Mouse (Mus musculus) CH12.LX (cell line): Measurements from ENCODE around the gene Zfp36l1. TPM values are rescaled to one million over a fixed set of nuclear protein-coding genes. Genes with fewer than 3 reads are reported as not detected.

Experiments used
- DNase-seq: peaks from one replicate; pipeline ENCODE4 v3.0.0-alpha.2; 2013; ENCODE audit errors: extremely low read depth
- H3K27ac ChIP-seq: 2 replicates; pipeline ENCODE4 v1.5.1; 2012; ENCODE audit warnings: low read depth, mild to moderate bottlenecking, control low read depth, moderate library complexity; ENCODE audit not compliant: insufficient read depth
- H3K27me3 ChIP-seq: replicated peaks from 2 replicates; pipeline ENCODE3; 2012; ENCODE audit warnings: inconsistent platforms
- H3K36me3 ChIP-seq, 2 experiments: replicated peaks in 1 of 2; 2 replicates each; pipeline versions ENCODE3 to v1.6.1; 2012; ENCODE audit warnings: inconsistent platforms in 1 of 2, low read length in 1 of 2, mild to moderate bottlenecking in 1 of 2, mixed read lengths in 1 of 2, moderate library complexity in 1 of 2; ENCODE audit not compliant: control insufficient read depth in 1 of 2, insufficient read depth in 1 of 2
- H3K4me1 ChIP-seq, 2 experiments: 2 replicates each; pipeline ENCODE4 v1.6.1; 2012; ENCODE audit warnings: inconsistent platforms in 1 of 2, moderate library complexity in 1 of 2; ENCODE audit not compliant: insufficient read depth in 2 of 2, control insufficient read depth in 1 of 2
- H3K4me2 ChIP-seq: 2 replicates; pipeline ENCODE4 v1.6.1; 2012; ENCODE audit warnings: low read depth, mild to moderate bottlenecking, control low read depth; ENCODE audit not compliant: poor library complexity, insufficient read depth, severe bottlenecking
- H3K4me3 ChIP-seq, 3 experiments: fragments of 150-350 bp in 1 of 3; sonication (generic) in 1 of 3; replicated peaks in 1 of 3; 2 replicates each; pipeline versions ENCODE3 to v1.5.1; 2011 to 2012; ENCODE audit warnings: low read depth in 2 of 3, low read length in 2 of 3, mild to moderate bottlenecking in 2 of 3, moderate library complexity in 2 of 3, control low read depth in 1 of 3, improper control_type of control experiment in 1 of 3, inconsistent platforms in 1 of 3, mixed read lengths in 1 of 3; ENCODE audit not compliant: poor library complexity in 1 of 3
- H3K79me2 ChIP-seq: replicated peaks from 2 replicates; pipeline ENCODE4 v1.6.1; 2012; ENCODE audit warnings: mild to moderate bottlenecking, moderate library complexity; ENCODE audit not compliant: control insufficient read depth, poor library complexity, insufficient read depth, severe bottlenecking; ENCODE audit errors: extremely low read depth
- H3K9ac ChIP-seq: 2 replicates; pipeline ENCODE4 v1.6.1; 2012; ENCODE audit warnings: low read depth, mild to moderate bottlenecking, control low read depth, moderate library complexity; ENCODE audit not compliant: insufficient read depth
- H3K9me3 ChIP-seq: replicated peaks from 2 replicates; pipeline ENCODE3; 2012; ENCODE audit warnings: low read length, inconsistent platforms, mixed read lengths
- ELF1 ChIP-seq: IDR thresholded peaks from 2 replicates; pipeline ENCODE4 v1.6.1; 2014; ENCODE audit warnings: low read depth, mild to moderate bottlenecking, inconsistent platforms, low read length, improper control_type of control experiment
- EP300 ChIP-seq: IDR thresholded peaks from 2 replicates; pipeline ENCODE4 v1.6.1; 2011; ENCODE audit warnings: low read length, improper control_type of control experiment
- HCFC1 ChIP-seq: IDR thresholded peaks from 2 replicates; pipeline ENCODE4 v1.6.1; 2012; ENCODE audit warnings: low read depth, mild to moderate bottlenecking, inconsistent platforms, low read length, improper control_type of control experiment
- IRF4 ChIP-seq: IDR thresholded peaks from 2 replicates; pipeline ENCODE4 v1.6.1; 2014; ENCODE audit warnings: low read depth, mild to moderate bottlenecking, inconsistent platforms, low read length, improper control_type of control experiment
- JUN ChIP-seq: IDR thresholded peaks from 2 replicates; pipeline ENCODE4 v1.6.1; 2011; ENCODE audit warnings: low read depth, mild to moderate bottlenecking, low read length, improper control_type of control experiment, moderate library complexity; ENCODE audit not compliant: insufficient read depth
- KAT2A ChIP-seq: IDR thresholded peaks from 2 replicates; pipeline ENCODE4 v1.6.1; 2012; ENCODE audit warnings: low read length, improper control_type of control experiment, inconsistent platforms; ENCODE audit not compliant: insufficient replicate concordance
- MAFK ChIP-seq: IDR thresholded peaks from 2 replicates; pipeline ENCODE4 v1.6.1; 2011; ENCODE audit warnings: low read length, improper control_type of control experiment; ENCODE audit not compliant: insufficient replicate concordance
- MEF2A ChIP-seq: IDR thresholded peaks from 2 replicates; pipeline ENCODE4 v1.6.1; 2014; ENCODE audit warnings: low read depth, mild to moderate bottlenecking, inconsistent platforms, low read length, improper control_type of control experiment, borderline replicate concordance
- MYC ChIP-seq: IDR thresholded peaks from 2 replicates; pipeline ENCODE4 v1.6.1; 2011; ENCODE audit warnings: low read depth, mild to moderate bottlenecking, improper control_type of control experiment, low read length
- PAX5 ChIP-seq: IDR thresholded peaks from 2 replicates; pipeline ENCODE4 v1.6.1; 2012; ENCODE audit warnings: low read length, inconsistent platforms, mixed read lengths
- RCOR1 ChIP-seq: conservative IDR thresholded peaks from 2 replicates; pipeline ENCODE4 v1.6.1; 2012; ENCODE audit warnings: low read depth, mild to moderate bottlenecking, inconsistent platforms, low read length, improper control_type of control experiment
- TBP ChIP-seq: conservative IDR thresholded peaks from 2 replicates; pipeline ENCODE4 v1.6.1; 2011; ENCODE audit warnings: low read depth, low read length, improper control_type of control experiment
- UBTF ChIP-seq: IDR thresholded peaks from 2 replicates; pipeline ENCODE4 v1.6.1; 2012; ENCODE audit warnings: low read depth, mild to moderate bottlenecking, inconsistent platforms, low read length, improper control_type of control experiment, moderate library complexity
- USF2 ChIP-seq: conservative IDR thresholded peaks from 2 replicates; pipeline ENCODE4 v1.6.1; 2011; ENCODE audit warnings: low read depth, low read length, improper control_type of control experiment
- ZKSCAN1 ChIP-seq: IDR thresholded peaks from 2 replicates; pipeline ENCODE4 v1.6.1; 2012; ENCODE audit warnings: low read depth, inconsistent platforms, low read length, improper control_type of control experiment, borderline replicate concordance
- ZNF384 ChIP-seq: IDR thresholded peaks from 2 replicates; pipeline ENCODE4 v1.6.1; 2012; ENCODE audit warnings: low read depth, low read length, improper control_type of control experiment, inconsistent platforms
- dilution Hi-C: fragments of 300-500 bp; cut with MboI; formaldehyde crosslinking; loops from 2 replicates; pipeline ENCODE4 v1.14.3; 2020; ENCODE audit warnings: low sequenced_read_pairs; ENCODE audit not compliant: extremely low pct_unique_long_range_greater_than_20kb, extremely low pct_ligation_motif_present
- in situ Hi-C: fragments of 300-500 bp; cut with MboI; formaldehyde crosslinking; loops from 3 replicates; pipeline ENCODE4 v1.14.3; 2019; ENCODE audit warnings: low sequenced_read_pairs, low pct_ligation_motif_present, low pct_unique_long_range_greater_than_20kb, mixed read lengths
- polyA plus RNA-seq: library from polyadenylated mRNA; unstranded; fragments of >175 nt; gene quantifications from 2 replicates; pipeline ENCODE4 v1.2.1, GENCODE M21; 2012; ENCODE audit warnings: low read depth; ENCODE audit not compliant: insufficient read length
- total RNA-seq, 2 experiments: library from RNA; depleted of rRNA; stranded (reverse); fragments of 300-350 nt in 1 of 2; fragments of >200 nt in 1 of 2; gene quantifications; 2 replicates each; pipeline ENCODE4 v1.2.3; 2012 to 2014

Gene Zfp36l1
- total and polyA plus RNA-seq, 3 experiments = 32.7 to 192 (median 50.7) TPM

- in situ Hi-C loops = loop anchor here (25.0 kb wide), 1 partner anchor 287 kb away; no protein-coding TSS in a partner anchor
- Histone ChIP-seq H3K9me3 (peaks cover 9% of the 10 kb centered on the region), H3K9ac (no peak overlapping the region), H3K4me3 (no peak overlapping the region), H3K36me3 (peaks cover 40 to 82% of the 10 kb centered on the region in 2 experiments), H3K27me3 (no peaks in the 10 kb centered on the region), H3K4me1 (peaks cover 14 to 70% of the 10 kb centered on the region in 2 experiments), H3K4me2 (no peak overlapping the region), H3K79me2 (peaks cover 15% of the 10 kb centered on the region), H3K27ac (no peak overlapping the region)
- no peak for DNase-seq
- dilution Hi-C loops = no loop called here
- TF ChIP-seq ELF1 = no peak
- TF ChIP-seq MYC = no peak
- no peak for TF ChIP-seq IRF4
These were observed 11.9 kb upstream of the Zfp36l1 start for GRCm38 (mm10) chr12:80124756-80125155.

- Histone ChIP-seq H3K9me3 (peaks cover 11% of the 10 kb centered on the region), H3K36me3 (peaks cover 44 to 82% of the 10 kb centered on the region in 2 experiments), H3K4me1 (peaks cover 9 to 66% of the 10 kb centered on the region in 2 experiments), H3K27me3 (no peaks in the 10 kb centered on the region), H3K4me2 (no peak overlapping the region), H3K4me3 (no peak overlapping the region), H3K79me2 (peaks cover 17% of the 10 kb centered on the region), H3K9ac (no peak overlapping the region), H3K27ac (no peak overlapping the region)
- TF ChIP-seq UBTF = no peak
- no peak for TF ChIP-seq RCOR1
- TF ChIP-seq EP300 = no peak
- no peak for TF ChIP-seq KAT2A
- no peak for TF ChIP-seq ZKSCAN1
- TF ChIP-seq MEF2A = no peak
- TF ChIP-seq MYC = no peak
- TF ChIP-seq ZNF384 = no peak
- TF ChIP-seq JUN = no peak
- TF ChIP-seq PAX5 = no peak
- TF ChIP-seq USF2 = no peak
- TF ChIP-seq HCFC1 = no peak
- no peak for TF ChIP-seq MAFK
- no peak for TF ChIP-seq TBP
- DNase-seq = no peak
- in situ Hi-C loops = loop anchor here (25.0 kb wide), 1 partner anchor 287 kb away; no protein-coding TSS in a partner anchor
- dilution Hi-C loops = no loop called here
These were observed 11.4 kb upstream of the Zfp36l1 start for GRCm38 (mm10) chr12:80124211-80124610.
